9 mouse cellular contexts compared by ENCODE assay signal in genomic region chr2:6469164-6469563, GRCm38 (mm10).
DNase-seq lines count a peak whose midpoint lies in the region; ATAC-seq and TF ChIP-seq lines count a peak whose summit lies in the region.
"Had no signal": no experiment of that assay in that cellular context is flagged by ENCODE, and none has a peak within 500 bp of the region (broad histone marks: within the 10 kb centered on the region; RNA-seq: fewer than 3 reads in every experiment).

No protein-coding gene starts in this region.

- no peak for TF ChIP-seq POLR2A in lung, adult 2 months (IDR thresholded peaks at IDR 0.05; ENCODE audit: borderline replicate concordance, extremely low read depth, low read depth, low read length)

- H3K27me3 ChIP-seq in G1E (ENCODE audit: insufficient read depth, low read length) = peaks cover 40% of the 10 kb centered on the region
- H3K27me3 ChIP-seq: hindbrain, embryonic 15.5 days had no signal

- intact Hi-C loops in gastrocnemius, adult 2 months (cut with DNase I) = no loop called here

- H3K4me3 ChIP-seq in G1E (ENCODE audit: low read depth, low read length) = no peak overlapping the region
- no peak overlapping the region for H3K4me3 ChIP-seq in gastrocnemius, adult 2 months
- H3K4me3 ChIP-seq in lung, adult 2 months (replicated peaks; ENCODE audit: extremely low read depth, low read depth, low read length) = no peak overlapping the region
- H3K4me3 ChIP-seq: hindbrain, embryonic 15.5 days had no signal

- H3K36me3 ChIP-seq in G1E (replicated peaks) = no peaks in the 10 kb centered on the region
- H3K36me3 ChIP-seq: hindbrain, embryonic 15.5 days had no signal

- peak; percentile 82 for DNase-seq in B cell, adult 2 months
- peak; percentile 55 for DNase-seq in G1E (ENCODE audit: low spot score)
- peak; percentile 22 for DNase-seq in cerebellum, adult 11-12 months
- peak; percentile 72 for DNase-seq in gastrocnemius, adult 2 months
- peak; percentile 81 to 91 for DNase-seq in kidney, postnatal 36 days
- DNase-seq in lung, adult 2 months = peak; percentile 71
- DNase-seq in right cerebral cortex, adult 18-20 months = peak; percentile 52
- peak; percentile 90 for DNase-seq in thymus, postnatal 4 days

- no peak overlapping the region for H3K27ac ChIP-seq in gastrocnemius, adult 2 months
- H3K27ac ChIP-seq: hindbrain, embryonic 15.5 days had no signal

- ATAC-seq in G1E (ENCODE audit: extremely low read depth, insufficient number of reproducible peaks, low FRiP score, poor library complexity, severe bottlenecking) = no peak

- 25% methylated on average over 9 of the region's 9 CpGs for WGBS in lung, adult 2 months

- no peaks in the 10 kb centered on the region for H3K9me3 ChIP-seq in G1E (replicated peaks)
- H3K9me3 ChIP-seq: hindbrain, embryonic 15.5 days had no signal

- 0 out of 2 replicates have a peak, but pooled peaks cover 3% of the 10 kb centered on the region for H3K4me1 ChIP-seq in G1E (ENCODE audit: insufficient read depth, low read depth, low read length)
- H3K4me1 ChIP-seq in lung, adult 2 months (ENCODE audit: control insufficient read depth, insufficient read depth, low read length) = 0 out of 2 replicates have a peak, but pooled peaks cover 5% of the 10 kb centered on the region

- TF ChIP-seq CTCF in G1E (IDR thresholded peaks at IDR 0.05; ENCODE audit: low read depth, low read length) = peak; percentile 91
- TF ChIP-seq CTCF in gastrocnemius, adult 2 months (IDR thresholded peaks at IDR 0.05) = peak; percentile 87
- peak; percentile 94 for TF ChIP-seq CTCF in lung, adult 2 months (IDR thresholded peaks at IDR 0.05; ENCODE audit: insufficient read depth, low read length)

Comparison
In these comparisons a context has a peak if more than half of its experiments do, and no peak if none do; other contexts are left out.
1. DNase-seq: peak in every context shown above with its lines; median percentile 90 in thymus, postnatal 4 days; 86 in kidney, postnatal 36 days; 82 in B cell, adult 2 months; 72 in gastrocnemius, adult 2 months; 71 in lung, adult 2 months; 55 in G1E; 52 in right cerebral cortex, adult 18-20 months; 22 in cerebellum, adult 11-12 months.